Mouse (Mus musculus) heart, adult 10 weeks (tissue): Measurements from ENCODE around the gene Taco1. TPM values are rescaled to one million over a fixed set of nuclear protein-coding genes. Genes with fewer than 3 reads are reported as not detected.

Source experiments
- polyA plus RNA-seq: library from polyadenylated mRNA; stranded (reverse); fragments of 350-450 nt; fragmentation: Illumina TruSeq; extraction: RNeasy Lipid Tissue Mini Kit (QIAGEN cat#74804); gene quantifications from one replicate; pipeline ENCODE4 v1.2.3, GENCODE M21; 2014; ENCODE audit warnings: low read depth, low replicate concordance

Gene Taco1
- polyA plus RNA-seq: 61.1 TPM

DNA sequence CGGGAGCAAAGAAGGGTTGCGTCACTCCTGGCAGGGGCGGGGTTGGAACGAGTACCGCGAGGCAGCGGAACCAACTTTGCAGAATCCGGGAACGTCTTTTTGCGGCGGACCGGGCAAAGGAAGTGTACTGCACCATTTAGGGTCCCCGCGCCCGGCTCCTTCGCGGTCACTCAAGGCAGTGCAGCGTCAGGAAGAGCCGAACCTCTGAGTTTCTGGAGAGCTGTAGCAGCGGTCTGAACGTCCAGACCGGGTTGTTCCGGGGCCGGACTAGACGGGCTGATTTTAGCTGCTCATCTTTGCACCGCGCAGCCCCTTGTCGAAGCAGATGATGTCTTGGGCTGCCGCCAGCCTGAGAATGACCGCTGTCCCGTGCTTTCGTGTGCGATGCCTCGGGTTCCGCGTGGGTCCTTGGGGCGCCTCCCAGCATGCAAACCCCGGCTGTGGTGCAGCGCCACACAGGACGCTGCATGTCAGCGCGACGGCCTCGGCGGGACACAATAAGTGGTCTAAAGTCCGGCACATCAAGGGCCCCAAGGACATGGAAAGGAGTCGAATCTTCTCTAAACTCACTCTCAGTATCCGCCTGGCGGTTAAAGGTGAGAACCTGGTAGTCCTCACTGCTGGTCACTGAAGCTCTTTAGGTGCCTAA lies at the start of gene Taco1:
TSS of gene Taco1 (plus strand) at position 139 of the 649 bp plus-strand sequence.

DNA sequence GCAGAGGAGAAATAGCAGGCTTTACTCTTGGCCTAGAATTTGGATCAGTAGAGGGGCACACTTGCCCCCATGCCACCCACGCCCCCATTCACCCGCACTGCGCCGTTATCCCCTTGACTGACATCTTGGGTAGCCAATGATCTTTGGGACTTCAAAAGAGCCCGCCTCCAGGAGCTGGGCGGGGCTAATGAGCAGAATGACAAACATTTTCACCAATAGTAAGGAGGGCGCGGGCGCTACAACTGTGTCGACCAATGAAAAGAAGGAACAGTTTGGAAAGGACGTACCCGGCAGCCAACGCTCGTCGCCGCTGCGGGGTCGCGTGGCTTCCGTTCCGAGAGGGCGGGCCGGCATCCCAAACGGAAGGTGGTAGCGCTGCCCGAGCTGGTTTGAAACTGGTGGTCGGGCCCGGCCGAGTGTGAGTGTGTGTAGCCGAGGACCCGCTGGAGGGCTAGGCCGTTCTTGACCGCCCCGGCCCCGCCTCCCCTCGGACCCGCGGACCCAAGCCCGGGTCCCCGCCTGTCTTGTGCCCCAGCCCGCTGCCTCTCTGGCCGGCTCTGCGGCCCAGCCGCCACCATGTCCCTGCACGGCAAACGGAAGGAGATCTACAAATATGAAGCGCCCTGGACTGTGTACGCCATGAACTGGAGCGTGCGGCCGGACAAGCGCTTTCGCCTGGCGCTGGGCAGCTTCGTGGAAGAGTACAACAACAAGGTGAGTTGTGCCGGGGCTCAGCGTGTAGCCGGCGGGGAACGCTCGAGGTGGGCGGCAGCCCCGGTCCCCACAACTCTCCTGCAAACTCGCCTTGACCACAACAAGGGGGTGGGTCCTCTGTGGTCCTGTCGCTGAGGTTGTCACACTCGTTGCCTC lies 29.1 kb upstream of the Taco1 start, which contains the start of gene Dcaf7:
TSS of gene Dcaf7 (plus strand) at position 325 of the 870 bp plus-strand sequence.

DNA sequence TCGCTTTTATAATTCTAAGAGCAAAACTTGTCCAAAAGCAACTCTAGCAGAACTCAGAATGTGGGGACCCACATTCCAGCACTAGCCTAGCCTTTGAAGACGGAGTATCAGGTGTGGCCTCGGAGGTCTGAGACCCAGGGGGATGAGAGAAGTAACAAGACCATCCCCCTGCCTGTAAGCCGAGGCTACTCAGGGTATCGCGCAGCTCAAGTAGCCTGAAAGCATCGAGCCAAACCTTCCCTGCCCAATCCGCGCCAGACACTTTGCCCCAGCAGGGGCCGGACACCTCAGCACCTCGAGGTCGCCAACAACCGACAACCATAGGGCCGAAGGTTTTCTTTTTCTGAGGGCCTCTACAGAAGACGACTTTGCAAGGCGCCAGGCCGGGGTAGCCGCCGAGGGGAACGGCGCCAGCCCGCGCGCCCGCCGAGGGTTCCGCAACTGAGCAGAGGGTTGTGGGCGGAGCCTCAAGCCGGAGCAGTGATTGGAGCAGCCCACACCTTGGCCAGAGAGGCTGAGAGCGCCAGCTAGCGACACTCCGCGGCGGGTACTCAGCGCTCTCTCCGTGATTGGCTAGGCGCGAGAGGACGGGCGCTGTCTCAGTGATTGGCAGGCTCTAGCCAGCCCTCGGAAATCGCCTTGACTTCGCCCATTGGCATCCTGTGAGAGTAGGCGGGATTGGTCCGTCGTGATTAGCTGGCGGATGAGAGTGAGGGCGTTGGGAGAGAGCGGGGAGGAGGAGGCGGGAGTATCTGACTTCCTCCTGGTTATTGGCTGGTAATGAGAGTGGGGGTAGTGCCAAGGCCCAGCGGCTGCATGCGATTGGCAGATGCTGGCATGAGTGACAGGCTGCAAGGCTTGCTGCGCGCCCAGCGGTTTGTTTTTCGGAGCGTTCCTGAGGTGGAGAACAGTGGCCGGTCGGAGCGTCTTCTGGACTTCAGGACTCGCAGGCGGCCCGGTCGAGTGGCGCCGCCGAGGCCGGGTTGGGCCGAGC lies 18.1 kb downstream of the Taco1 start, which contains the start of gene Map3k3:
TSS of gene Map3k3 (plus strand) at position 906 of the 994 bp plus-strand sequence.

Other genes with a start within 250 kb of the Taco1 start
- gene Cyb561, start 112.7 kb upstream of the Taco1 start, polyA plus RNA-seq: 9.6 TPM
- 24.2 TPM for gene Ace, start 98.1 kb upstream of the Taco1 start, polyA plus RNA-seq
- gene Ace3, start 71.4 kb upstream of the Taco1 start, polyA plus RNA-seq: not detected
- gene Kcnh6, start 57.9 kb upstream of the Taco1 start, polyA plus RNA-seq: not detected
- gene Dcaf7, start 29.2 kb upstream of the Taco1 start, polyA plus RNA-seq: 32.6 TPM
- 33.8 TPM for gene Map3k3, start 18.6 kb downstream of the Taco1 start, polyA plus RNA-seq
- not detected for gene Gm10840, start 94.8 kb downstream of the Taco1 start, polyA plus RNA-seq
- gene Limd2, start 94.8 kb downstream of the Taco1 start, polyA plus RNA-seq: 4.6 TPM
- 10.7 TPM for gene Strada, start 136.1 kb downstream of the Taco1 start, polyA plus RNA-seq
- 116 TPM for gene Ccdc47, start 150.3 kb downstream of the Taco1 start, polyA plus RNA-seq
- 28.4 TPM for gene Ddx42, start 150.9 kb downstream of the Taco1 start, polyA plus RNA-seq
- gene Ftsj3, start 190.0 kb downstream of the Taco1 start, polyA plus RNA-seq: 29.6 TPM
- 140 TPM for gene Psmc5, start 190.1 kb downstream of the Taco1 start, polyA plus RNA-seq
- 18.9 TPM for gene Smarcd2, start 206.9 kb downstream of the Taco1 start, polyA plus RNA-seq
- not detected for gene Tcam1, start 210.6 kb downstream of the Taco1 start, polyA plus RNA-seq
- gene Gh, start 235.8 kb downstream of the Taco1 start, polyA plus RNA-seq: not detected
- gene Cd79b, start 248.7 kb downstream of the Taco1 start, polyA plus RNA-seq: 1.9 TPM